Mouse (Mus musculus) liver, adult 2 months (tissue): ENCODE data around the gene Nutf2.

Experiments
- CTCF ChIP-seq: fragments of 200-500 bp; IDR thresholded peaks from 2 replicates; pipeline ENCODE4 v1.5.1; 2011; ENCODE audit warnings: low read depth, low read length, control low read depth
- POLR2A ChIP-seq: fragments of 200-500 bp; IDR thresholded peaks from 2 replicates; pipeline ENCODE4 v1.6.1; 2011; ENCODE audit warnings: low read length, control low read depth; ENCODE audit not compliant: insufficient read depth; ENCODE audit errors: extremely low read depth

GRCm38 (mm10) chr8:105860143-105860981, at the start of gene Nutf2:
- no peak for TF ChIP-seq CTCF
- TF ChIP-seq POLR2A: peak; percentile 37; the same call in 1 of the 2 replicates
